Mouse (Mus musculus) midbrain, embryonic 11.5 days (tissue): ENCODE results near the gene Atg16l1. TPM values are rescaled to one million over a fixed set of nuclear protein-coding genes. Genes with fewer than 3 reads are reported as not detected.

Source experiments
- ATAC-seq: fragments of 200-750 bp; cut with Nextera tagmentation; 2 replicates; pipeline ENCODE4 v1.8.0; 2017; ENCODE audit warnings: moderate TSS enrichment, moderate library complexity; ENCODE audit not compliant: low FRiP score
- DNase-seq: peaks from one replicate; pipeline ENCODE4 v3.0.0; 2015; ENCODE audit warnings: low spot score; ENCODE audit errors: missing footprints
- H3K27ac ChIP-seq: fragments of 300-500 bp; sonication (generic); 2 replicates; pipeline ENCODE4 v1.5.1; 2014; ENCODE audit warnings: low read depth, low read length
- H3K27me3 ChIP-seq: fragments of 300-500 bp; sonication (generic); 2 replicates; pipeline ENCODE4 v1.6.1; 2014; ENCODE audit warnings: mild to moderate bottlenecking, low read length, moderate library complexity, mixed read lengths; ENCODE audit not compliant: control insufficient read depth, insufficient read depth
- H3K36me3 ChIP-seq: fragments of 300-500 bp; sonication (generic); 2 replicates; pipeline ENCODE4 v1.6.1; 2014; ENCODE audit warnings: mild to moderate bottlenecking, low read length, moderate library complexity, mixed read lengths; ENCODE audit not compliant: control insufficient read depth, insufficient read depth
- H3K4me1 ChIP-seq: fragments of 300-500 bp; sonication (generic); 2 replicates; pipeline ENCODE4 v1.6.1; 2014; ENCODE audit warnings: low read length; ENCODE audit not compliant: control insufficient read depth, insufficient read depth
- H3K4me2 ChIP-seq: fragments of 300-500 bp; sonication (generic); 2 replicates; pipeline ENCODE4 v1.6.1; 2014; ENCODE audit warnings: mild to moderate bottlenecking, moderate library complexity
- H3K4me3 ChIP-seq: fragments of 300-500 bp; sonication (generic); 2 replicates; pipeline ENCODE4 v1.5.1; 2014; ENCODE audit warnings: low read depth, low read length
- H3K9ac ChIP-seq: fragments of 300-500 bp; sonication (generic); 2 replicates; pipeline ENCODE4 v1.6.1; 2014; ENCODE audit warnings: low read length
- H3K9me3 ChIP-seq: fragments of 300-500 bp; sonication (generic); 2 replicates; pipeline ENCODE4 v1.6.1; 2016; ENCODE audit warnings: low read length; ENCODE audit not compliant: control insufficient read depth
- WGBS: fragments of 180-500 bp; shearing (Covaris S2); extraction: QIAGEN DNeasy Blood & Tissue Kit; methylation state at CpG from one replicate; pipeline ENCODE4 v1.1.7; 2014; 5-methylcytosine and 5-hydroxymethylcytosine counted together
- polyA plus RNA-seq: library from polyadenylated mRNA; unstranded; fragments of >200 nt; fragmentation: Nextera tagmentation; extraction: Ambion mirVana; gene quantifications from 2 replicates; pipeline ENCODE4 v1.2.1, GENCODE M21; 2014

The Atg16l1 gene
- polyA plus RNA-seq, 1 experiment from 2014 or later = 33.7 TPM

- Histone ChIP-seq H3K9me3 (no peaks in the 10 kb centered on the region), H3K27ac (no peak overlapping the region), H3K36me3 (no peaks in the 10 kb centered on the region), H3K9ac (no peak overlapping the region), H3K4me1 (peaks cover 4% of the 10 kb centered on the region; the same call in 1 of the 2 replicates), H3K4me2 (no peak overlapping the region), H3K4me3 (no peak overlapping the region), H3K27me3 (no peaks in the 10 kb centered on the region)
- 63% methylated on average over 6 of the region's 6 CpGs for WGBS
- no peak for ATAC-seq
- DNase-seq = no peak
These were observed 74.0 kb downstream of the Atg16l1 start for GRCm38 (mm10) chr1:87829621-87830211.

- ATAC-seq (no peak), DNase-seq (no peak)
- no peaks in the 10 kb centered on the region for H3K4me1 ChIP-seq
- H3K27ac ChIP-seq = no peak overlapping the region
- H3K9ac ChIP-seq = no peak overlapping the region
- no peaks in the 10 kb centered on the region for H3K27me3 ChIP-seq
- no peak overlapping the region for H3K4me3 ChIP-seq
- H3K4me2 ChIP-seq = no peak overlapping the region
- WGBS = 67% methylated on average over 1 of the region's 1 CpGs
- H3K9me3 ChIP-seq = no peaks in the 10 kb centered on the region
- no peaks in the 10 kb centered on the region for H3K36me3 ChIP-seq
These were observed 80.8 kb downstream of the Atg16l1 start for GRCm38 (mm10) chr1:87836453-87836852.

GRCm38 (mm10) chr1:87837018-87837417, 81.3 kb downstream of the Atg16l1 start:
- no peak overlapping the region for H3K27ac ChIP-seq
- no peaks in the 10 kb centered on the region for H3K4me1 ChIP-seq
- no peak for DNase-seq
- no peak overlapping the region for H3K4me2 ChIP-seq
- no peaks in the 10 kb centered on the region for H3K27me3 ChIP-seq
- no peak overlapping the region for H3K9ac ChIP-seq
- ATAC-seq = no peak
- no peak overlapping the region for H3K4me3 ChIP-seq
- H3K9me3 ChIP-seq = no peaks in the 10 kb centered on the region
- WGBS = 33% methylated on average over 5 of the region's 5 CpGs
- no peaks in the 10 kb centered on the region for H3K36me3 ChIP-seq

- H3K36me3 ChIP-seq = no peaks in the 10 kb centered on the region
- no peak overlapping the region for H3K9ac ChIP-seq
- WGBS = 83% methylated on average over 11 of the region's 11 CpGs
- H3K4me1 ChIP-seq = no peaks in the 10 kb centered on the region
- DNase-seq = no peak
- H3K27me3 ChIP-seq = no peaks in the 10 kb centered on the region
- H3K27ac ChIP-seq = no peak overlapping the region
- H3K4me2 ChIP-seq = no peak overlapping the region
- ATAC-seq = no peak
- H3K9me3 ChIP-seq = no peaks in the 10 kb centered on the region
- H3K4me3 ChIP-seq = no peak overlapping the region
These were observed 84.9 kb downstream of the Atg16l1 start for GRCm38 (mm10) chr1:87840411-87841208.

Other genes with a start within 250 kb of the Atg16l1 start
- gene Neu2, start 246.0 kb upstream of the Atg16l1 start, polyA plus RNA-seq = not detected in 2 replicates
- gene Ngef, start 182.0 kb upstream of the Atg16l1 start, polyA plus RNA-seq = 3.0 and 3.9 TPM in 2 replicates
- 2.8 and 4.8 TPM in 2 replicates for gene Inpp5d, start 135.6 kb upstream of the Atg16l1 start, polyA plus RNA-seq
- 1.2 and 1.5 TPM in 2 replicates for gene Sag, start 47.8 kb downstream of the Atg16l1 start, polyA plus RNA-seq
- 34.1 and 35.3 TPM in 2 replicates for gene Dgkd, start 97.4 kb downstream of the Atg16l1 start, polyA plus RNA-seq